Mouse (Mus musculus) inflammation-experienced regulatory T-cells, adult 16 weeks (primary cell): Measurements from ENCODE around the gene Carmil1. TPM values are rescaled to one million over a fixed set of nuclear protein-coding genes. Genes with fewer than 3 reads are reported as not detected.

Source experiments
- polyA plus RNA-seq: library from polyadenylated mRNA; unstranded; fragments of 100-300 nt; shearing (Covaris generic); gene quantifications from one replicate; pipeline ENCODE4 v1.2.1, GENCODE M21; 2017

Gene Carmil1
- polyA plus RNA-seq: 2.1 TPM

DNA sequence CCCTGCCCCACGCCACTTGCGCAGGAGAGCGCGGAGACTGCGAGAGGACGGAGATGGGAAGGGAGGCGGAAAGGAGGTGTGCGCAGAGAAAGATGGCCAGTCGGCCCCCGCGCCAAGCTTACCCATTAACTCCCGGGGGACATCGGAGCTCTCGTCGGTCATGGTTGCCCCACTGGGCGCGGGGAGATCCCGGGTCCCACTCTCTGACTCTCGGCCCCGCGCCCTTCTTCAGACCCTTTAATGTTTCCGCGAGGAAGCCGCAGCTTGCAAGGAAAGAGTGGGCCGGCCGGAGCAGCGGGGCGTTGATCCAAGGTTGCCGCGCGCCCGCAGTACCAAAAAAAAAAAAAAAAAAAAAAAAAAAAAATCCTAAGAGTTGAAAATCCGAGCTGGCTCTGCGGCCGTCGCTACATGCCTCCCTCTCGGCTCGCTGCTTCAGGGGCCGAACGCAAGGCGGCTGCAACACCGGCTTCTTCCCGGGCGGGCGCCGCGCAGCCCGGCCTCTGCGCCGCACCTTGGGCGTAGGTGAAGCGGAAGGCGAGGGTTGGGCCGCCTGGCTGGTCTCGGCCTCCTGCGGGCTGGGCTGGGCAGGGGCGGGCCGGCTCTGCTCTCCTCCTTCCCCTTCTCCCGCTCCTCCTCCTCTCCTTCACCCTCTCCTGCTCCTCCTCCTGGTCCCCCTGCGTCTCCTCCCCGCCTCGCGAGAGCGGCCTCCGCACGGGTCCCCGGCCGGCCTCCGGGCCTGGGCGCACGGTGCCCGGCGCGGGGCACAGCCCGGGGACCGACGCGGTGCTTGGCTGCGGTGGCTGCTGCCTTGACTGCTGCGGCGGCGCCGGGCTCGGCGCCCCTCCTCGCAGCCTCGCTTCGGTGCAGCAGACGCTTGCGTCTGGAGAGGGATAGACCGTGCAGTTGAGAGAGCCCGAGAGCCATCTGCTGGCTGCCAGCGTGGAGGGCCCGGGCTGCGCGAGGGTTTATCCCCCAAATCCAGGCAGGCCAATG is at the start of gene Carmil1:
TSS of gene Carmil1 (minus strand) at position 357 of the 993 bp plus-strand sequence.

DNA sequence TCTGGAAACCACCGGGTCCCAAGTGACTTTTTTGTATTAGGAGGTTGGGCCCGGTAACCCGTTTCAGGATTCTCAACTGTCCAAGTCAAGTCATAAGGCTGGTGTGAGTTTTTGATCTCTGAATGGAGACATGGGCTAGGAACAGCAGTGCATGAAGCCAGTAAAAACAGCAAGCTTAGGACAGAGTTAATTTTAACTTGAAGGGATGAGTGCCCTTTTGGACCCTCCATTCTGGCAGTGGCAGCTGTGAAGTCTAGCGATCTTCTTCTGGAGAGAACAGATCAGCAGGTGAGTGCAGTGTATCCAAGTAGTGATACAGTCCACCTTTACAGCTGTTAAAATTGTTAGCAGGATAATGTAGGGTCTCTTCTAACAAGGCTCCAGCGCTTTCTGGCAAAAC is 46.6 kb upstream of the Carmil1 start, which contains the start of gene Cmah:
TSS of gene Cmah (plus strand) at position 204 of the 400 bp plus-strand sequence.

DNA sequence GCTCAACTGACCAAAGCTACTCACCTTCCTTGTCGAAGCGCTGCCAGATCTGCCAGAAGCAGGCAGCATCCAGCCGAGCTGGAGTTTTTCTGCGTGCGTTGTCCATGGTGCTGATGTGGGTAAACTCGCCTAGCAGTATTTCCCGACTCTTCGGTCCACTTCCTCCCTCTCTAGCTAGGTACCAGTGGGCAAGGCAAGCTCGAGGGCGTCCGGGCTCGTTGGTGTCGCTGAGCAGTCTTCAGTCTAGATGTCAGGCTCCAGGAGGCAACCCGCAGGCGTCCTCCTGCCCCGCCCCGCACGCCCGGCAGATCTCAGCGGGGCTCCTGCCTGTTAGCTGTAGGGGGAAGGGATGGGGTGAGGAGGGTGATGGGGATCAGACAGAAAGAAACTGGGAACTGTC is 289.7 kb downstream of the Carmil1 start, which contains the start of gene Scgn:
TSS of gene Scgn (minus strand) at position 287 of the 400 bp plus-strand sequence.

Other genes starting within 250 kb of the Carmil1 start
- 54.6 TPM for gene Cmah, start 46.6 kb upstream of the Carmil1 start, polyA plus RNA-seq